Mouse (Mus musculus): ENCODE data around the gene Prrc2b. TPM values are rescaled to one million over a fixed set of nuclear protein-coding genes. Genes with fewer than 3 reads are reported as not detected.

The Prrc2b gene
- polyA plus RNA-seq (2015; fragmentation: Nextera tagmentation; extraction: Ambion mirVana), result 49.8 and 72.2 TPM in 2 replicates

GRCm38 (mm10) chr2:32150924-32151659, at the start of gene Prrc2b:
TSS of gene Prrc2b (plus strand) at chr2:32151082.

DNA sequence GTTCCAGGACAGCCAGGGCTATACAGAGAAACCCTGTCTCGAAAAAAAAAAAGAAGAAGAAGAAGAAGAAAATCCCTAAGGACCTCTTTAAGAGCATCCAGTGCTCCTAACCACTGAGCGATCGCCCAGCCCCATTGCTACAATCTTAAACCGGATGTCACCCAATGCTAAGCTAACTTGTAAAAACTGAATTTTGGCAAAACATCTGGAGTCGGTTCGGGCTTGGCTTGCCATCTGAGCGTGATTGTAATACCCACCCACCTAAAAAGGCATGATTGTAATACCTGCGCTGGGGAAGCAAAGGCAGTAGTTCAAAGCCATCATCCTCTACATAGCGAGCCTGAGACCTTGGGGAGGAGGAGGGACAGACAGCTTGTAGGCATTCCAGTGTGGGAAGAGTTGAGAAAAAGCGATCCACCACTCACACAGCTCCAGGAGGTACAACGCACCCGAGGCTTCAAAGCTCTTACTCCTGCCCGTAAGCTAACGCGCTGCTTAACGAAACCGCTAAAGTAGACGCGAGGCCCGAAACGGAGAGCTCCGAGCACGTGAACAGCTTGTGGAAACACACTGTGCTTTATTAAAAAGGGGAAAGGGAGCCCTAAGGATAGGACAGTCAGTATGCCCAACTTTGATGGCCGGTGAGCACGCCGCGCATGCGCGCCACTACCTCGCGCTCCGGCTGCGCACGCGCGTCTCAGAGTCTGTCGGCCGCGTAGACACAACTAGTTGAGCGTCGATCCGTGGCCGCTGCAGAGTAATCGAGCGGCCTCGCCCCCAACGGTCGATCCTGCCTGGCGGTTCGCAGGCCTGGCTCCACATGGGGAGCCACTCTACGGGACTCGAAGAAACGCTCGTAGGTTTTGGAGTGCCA, 85.2 kb downstream of the Prrc2b start, which contains the start of gene Pomt1:
Pomt1 (plus strand) TSS at position 705 of the 874 bp plus-strand sequence.

DNA sequence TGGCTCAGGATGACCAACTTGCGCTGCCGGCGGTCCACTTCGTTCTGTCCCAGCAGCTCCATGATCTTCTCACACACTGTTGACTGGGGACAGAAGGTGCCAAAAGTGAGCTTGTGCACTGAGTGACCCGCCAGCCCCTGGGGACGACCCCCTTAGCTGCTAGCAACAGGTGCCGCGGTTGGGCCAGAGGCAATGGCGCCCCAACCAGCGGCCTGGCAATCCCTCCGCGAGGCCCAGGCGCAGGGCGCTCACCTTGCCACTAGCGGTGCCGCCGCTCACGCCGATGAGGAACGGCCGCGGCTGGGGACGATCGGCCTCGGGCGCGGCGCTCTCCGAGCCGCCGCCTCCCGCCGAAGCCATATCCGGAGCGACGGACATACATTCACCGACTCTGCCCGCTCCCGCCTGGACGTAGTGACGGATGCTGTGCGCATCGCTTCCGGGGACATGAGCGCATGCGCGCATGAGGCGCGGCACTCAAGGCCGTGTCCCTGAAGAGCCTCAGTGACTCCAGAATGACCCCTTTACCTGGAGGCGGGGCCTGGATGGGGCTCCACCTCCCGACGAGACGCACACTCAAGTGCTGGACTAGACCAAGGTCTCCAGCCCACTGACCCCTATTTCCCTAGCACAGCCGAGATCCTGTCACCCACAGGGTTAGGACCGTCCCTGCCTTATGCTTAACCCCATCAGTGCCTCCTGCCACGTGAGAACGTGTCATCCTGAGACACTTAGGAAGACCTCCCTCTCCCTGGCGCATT, 109.0 kb downstream of the Prrc2b start, which contains the start of gene Uck1:
Uck1 (minus strand) TSS at position 503 of the 761 bp plus-strand sequence.

Small RNAs within 50 kb of the gene (microRNA-seq; reads per million reads assigned to microRNA genes)
- gene Gm27805, result not detected

Other genes with a start within 250 kb of the Prrc2b start
- 15.9 and 16.9 TPM in 2 replicates for gene Aif1l, start 200.9 kb upstream of the Prrc2b start, polyA plus RNA-seq (2015; fragmentation: Nextera tagmentation; extraction: Ambion mirVana)
- 60.2 and 64.6 TPM in 2 replicates for gene Nup214, start 176.6 kb upstream of the Prrc2b start, polyA plus RNA-seq (2015; fragmentation: Nextera tagmentation; extraction: Ambion mirVana)
- 0.71 and 0.75 TPM in 2 replicates for gene Fam78a, start 66.2 kb upstream of the Prrc2b start, polyA plus RNA-seq (2015; fragmentation: Nextera tagmentation; extraction: Ambion mirVana)
- 31.2 TPM in 2 replicates for gene Plpp7, start 55.6 kb upstream of the Prrc2b start, polyA plus RNA-seq (2015; fragmentation: Nextera tagmentation; extraction: Ambion mirVana)
- 20.3 and 22.4 TPM in 2 replicates for gene Pomt1, start 85.5 kb downstream of the Prrc2b start, polyA plus RNA-seq (2015; fragmentation: Nextera tagmentation; extraction: Ambion mirVana)
- gene Uck1, start 109.1 kb downstream of the Prrc2b start, polyA plus RNA-seq (2015; fragmentation: Nextera tagmentation; extraction: Ambion mirVana), result 89.7 and 106 TPM in 2 replicates
- 22.7 and 26.8 TPM in 2 replicates for gene Golga2, start 136.3 kb downstream of the Prrc2b start, polyA plus RNA-seq (2015; fragmentation: Nextera tagmentation; extraction: Ambion mirVana)
- gene Swi5, start 137.0 kb downstream of the Prrc2b start, polyA plus RNA-seq (2015; fragmentation: Nextera tagmentation; extraction: Ambion mirVana), result 488 and 494 TPM in 2 replicates
- 28.7 and 35.2 TPM in 2 replicates for gene Ciz1, start 201.2 kb downstream of the Prrc2b start, polyA plus RNA-seq (2015; fragmentation: Nextera tagmentation; extraction: Ambion mirVana)
- 148 and 151 TPM in 2 replicates for gene Dnm1, start 202.3 kb downstream of the Prrc2b start, polyA plus RNA-seq (2015; fragmentation: Nextera tagmentation; extraction: Ambion mirVana)
- 300 and 324 TPM in 2 replicates for gene 1110008P14Rik, start 230.9 kb downstream of the Prrc2b start, polyA plus RNA-seq (2015; fragmentation: Nextera tagmentation; extraction: Ambion mirVana)
- gene Lcn2, start 237.2 kb downstream of the Prrc2b start, polyA plus RNA-seq (2015; fragmentation: Nextera tagmentation; extraction: Ambion mirVana), result 1.2 and 2.4 TPM in 2 replicates
- 65.6 and 72.8 TPM in 2 replicates for gene Ptges2, start 244.8 kb downstream of the Prrc2b start, polyA plus RNA-seq (2015; fragmentation: Nextera tagmentation; extraction: Ambion mirVana)

Data from neural tube, postnatal 0 days (tissue).